Mouse (Mus musculus) midbrain, embryonic 14.5 days (tissue): ENCODE data around the gene Sbno1. TPM values are rescaled to one million over a fixed set of nuclear protein-coding genes. Genes with fewer than 3 reads are reported as not detected.
A peak's percentile ranks its signal among the peaks of the same experiment; 100 is the strongest.
"Not testable (repeated sequence)": the region's sequence is repeated elsewhere in the genome, so short reads cannot be mapped to it uniquely, and the experiment has no call there.

ENCODE experiments used
- ATAC-seq: fragments of 200-750 bp; cut with Nextera tagmentation; 2 replicates; pipeline ENCODE4 v1.8.0; 2017; ENCODE audit warnings: moderate number of reproducible peaks, moderate library complexity; ENCODE audit not compliant: low FRiP score, low TSS enrichment
- DNase-seq: peaks from one replicate; pipeline ENCODE4 v3.0.0-alpha.2; 2015
- H3K27ac ChIP-seq: fragments of 300-500 bp; sonication (generic); replicated peaks from 2 replicates; pipeline ENCODE4 v1.5.1; 2014; ENCODE audit warnings: mild to moderate bottlenecking, low read depth, low read length, moderate library complexity
- H3K27me3 ChIP-seq: fragments of 300-500 bp; sonication (generic); 2 replicates; pipeline ENCODE4 v1.6.1; 2014; ENCODE audit warnings: low read length, control low read depth, mixed read lengths; ENCODE audit not compliant: control insufficient read depth, insufficient read depth
- H3K36me3 ChIP-seq: fragments of 300-500 bp; sonication (generic); 2 replicates; pipeline ENCODE4 v1.6.1; 2014; ENCODE audit warnings: low read length, control low read depth; ENCODE audit not compliant: control insufficient read depth, insufficient read depth
- H3K4me1 ChIP-seq: fragments of 300-500 bp; sonication (generic); 2 replicates; pipeline ENCODE4 v1.6.1; 2014; ENCODE audit warnings: mild to moderate bottlenecking, antibody characterized with exemption, low read length, control low read depth; ENCODE audit not compliant: control insufficient read depth, insufficient read depth
- H3K4me2 ChIP-seq: fragments of 300-500 bp; sonication (generic); 2 replicates; pipeline ENCODE4 v1.6.1; 2014; ENCODE audit warnings: mild to moderate bottlenecking, low read length, moderate library complexity
- H3K4me3 ChIP-seq: fragments of 300-500 bp; sonication (generic); replicated peaks from 2 replicates; pipeline ENCODE4 v1.5.1; 2014; ENCODE audit warnings: low read depth, low read length
- H3K9ac ChIP-seq: fragments of 300-500 bp; sonication (generic); replicated peaks from 2 replicates; pipeline ENCODE4 v1.6.1; 2014; ENCODE audit warnings: mild to moderate bottlenecking, low read length, moderate library complexity
- H3K9me3 ChIP-seq: fragments of 300-500 bp; sonication (generic); 2 replicates; pipeline ENCODE4 v1.6.1; 2016; ENCODE audit warnings: low read length, control low read depth, mixed read lengths; ENCODE audit not compliant: control insufficient read depth
- WGBS: fragments of 180-500 bp; shearing (Covaris S2); extraction: QIAGEN DNeasy Blood & Tissue Kit; methylation state at CpG from one replicate; pipeline ENCODE4 v1.1.7; 2014; 5-methylcytosine and 5-hydroxymethylcytosine counted together
- polyA plus RNA-seq: library from polyadenylated mRNA; unstranded; fragments of >200 nt; fragmentation: Nextera tagmentation; extraction: Ambion mirVana; gene quantifications from 2 replicates; pipeline ENCODE4 v1.2.1, GENCODE M21; 2014

Gene Sbno1
- polyA plus RNA-seq, 1 experiment from 2014 or later: 114 TPM

GRCm38 (mm10) chr5:124366721-124367120, 59.1 kb downstream of the Sbno1 start:
- Histone ChIP-seq H3K36me3 (peaks cover 35% of the 10 kb centered on the region), H3K4me1 (no peaks in the 10 kb centered on the region), H3K4me2 (no peak overlapping the region), H3K4me3 (no peak overlapping the region), H3K27ac (no peak overlapping the region), H3K27me3 (no peaks in the 10 kb centered on the region), H3K9me3 (no peaks in the 10 kb centered on the region), H3K9ac (no peak overlapping the region)
- 89% methylated on average over 3 of the region's 3 CpGs for WGBS
- ATAC-seq (no peak), DNase-seq (no peak)

GRCm38 (mm10) chr5:124365754-124366153, 60.0 kb downstream of the Sbno1 start:
- H3K9ac ChIP-seq: no peak overlapping the region
- H3K4me3 ChIP-seq: no peak overlapping the region
- H3K4me2 ChIP-seq: no peak overlapping the region
- DNase-seq (no peak), ATAC-seq (no peak)
- 83% methylated on average over 2 of the region's 2 CpGs for WGBS
- no peaks in the 10 kb centered on the region for H3K9me3 ChIP-seq
- H3K4me1 ChIP-seq: no peaks in the 10 kb centered on the region
- peaks cover 26% of the 10 kb centered on the region for H3K36me3 ChIP-seq
- H3K27ac ChIP-seq: no peak overlapping the region
- H3K27me3 ChIP-seq: no peaks in the 10 kb centered on the region

GRCm38 (mm10) chr5:124364173-124364918, 61.5 kb downstream of the Sbno1 start:
- no peak for ATAC-seq
- Histone ChIP-seq H3K9ac (no peak overlapping the region), H3K36me3 (peaks cover 14% of the 10 kb centered on the region), H3K4me3 (no peak overlapping the region), H3K27me3 (no peaks in the 10 kb centered on the region), H3K27ac (0 out of 2 replicates have a peak overlapping the region, but pooled peaks have one; percentile 37), H3K4me1 (no peaks in the 10 kb centered on the region), H3K9me3 (no peaks in the 10 kb centered on the region), H3K4me2 (no peak overlapping the region)
- 75% methylated on average over 6 of the region's 6 CpGs for WGBS
- DNase-seq: no peak

- 89% methylated on average over 5 of the region's 5 CpGs for WGBS
- H3K4me1 ChIP-seq, H3K36me3 ChIP-seq, H3K4me2 ChIP-seq, H3K27me3 ChIP-seq, H3K27ac ChIP-seq, H3K9me3 ChIP-seq, H3K9ac ChIP-seq, DNase-seq, H3K4me3 ChIP-seq, ATAC-seq: not testable (repeated sequence)
Measured at GRCm38 (mm10) chr5:124362982-124363381, 62.8 kb downstream of the Sbno1 start, which contains the start of gene Cdk2ap1. Gene Cdk2ap1 (minus strand): TSS chr5:124363082.

- ATAC-seq: no peak
Measured at GRCm38 (mm10) chr5:124359641-124360040, 66.2 kb downstream of the Sbno1 start.

GRCm38 (mm10) chr5:124356695-124357094, 69.1 kb downstream of the Sbno1 start:
- 38% methylated on average over 3 of the region's 3 CpGs for WGBS
- DNase-seq: no peak
- H3K9ac ChIP-seq: no peak overlapping the region
- H3K27ac ChIP-seq: no peak overlapping the region
- no peaks in the 10 kb centered on the region for H3K27me3 ChIP-seq
- no peak for ATAC-seq
- H3K4me1 ChIP-seq: peaks cover 3% of the 10 kb centered on the region
- no peaks in the 10 kb centered on the region for H3K9me3 ChIP-seq
- H3K4me3 ChIP-seq: no peak overlapping the region
- no peaks in the 10 kb centered on the region for H3K36me3 ChIP-seq
- H3K4me2 ChIP-seq: no peak overlapping the region

More at GRCm38 (mm10) chr5:124359641-124360040, 66.2 kb downstream of the Sbno1 start:
- no peak overlapping the region for H3K27ac ChIP-seq
- DNase-seq: peak; percentile 31
- H3K9ac ChIP-seq: no peak overlapping the region
- 87% methylated on average over 2 of the region's 2 CpGs for WGBS
- H3K4me2 ChIP-seq: no peak overlapping the region
- no peaks in the 10 kb centered on the region for H3K27me3 ChIP-seq
- H3K9me3 ChIP-seq: no peaks in the 10 kb centered on the region
- no peaks in the 10 kb centered on the region for H3K4me1 ChIP-seq
- no peaks in the 10 kb centered on the region for H3K36me3 ChIP-seq
- no peak overlapping the region for H3K4me3 ChIP-seq

GRCm38 (mm10) chr5:124355425-124355959, 70.3 kb downstream of the Sbno1 start:
- H3K27me3 ChIP-seq: no peaks in the 10 kb centered on the region
- 1% methylated on average over 12 of the region's 12 CpGs for WGBS
- no peak for ATAC-seq
- H3K27ac ChIP-seq: 0 out of 2 replicates have a peak overlapping the region, but pooled peaks have one; percentile 97
- no peaks in the 10 kb centered on the region for H3K36me3 ChIP-seq
- H3K4me1 ChIP-seq: peaks cover 14% of the 10 kb centered on the region
- H3K4me3 ChIP-seq: peak overlapping the region; percentile 90
- DNase-seq: peak; percentile 15
- peak overlapping the region; percentile 57 for H3K4me2 ChIP-seq
- H3K9ac ChIP-seq: peak overlapping the region; percentile 97; the same call in 1 of the 2 replicates
- H3K9me3 ChIP-seq: no peaks in the 10 kb centered on the region

- under 1% methylated on average over 35 of the region's 60 CpGs for WGBS
- peak; percentile 79 for DNase-seq
- peak; percentile 31 for ATAC-seq
- Histone ChIP-seq H3K9ac (peak overlapping the region; percentile 97), H3K4me1 (peaks cover 20% of the 10 kb centered on the region), H3K27ac (peak overlapping the region; percentile 97), H3K4me3 (peak overlapping the region; percentile 90), H3K9me3 (no peaks in the 10 kb centered on the region), H3K27me3 (no peaks in the 10 kb centered on the region), H3K4me2 (peak overlapping the region; percentile 57), H3K36me3 (peaks cover 2% of the 10 kb centered on the region; the same call in 1 of the 2 replicates)
Measured at GRCm38 (mm10) chr5:124354574-124355424, 71.0 kb downstream of the Sbno1 start.
